Mouse (Mus musculus) megakaryocyte, embryonic 14.5 days (primary cell): ENCODE results near the gene Pllp. TPM values are rescaled to one million over a fixed set of nuclear protein-coding genes. Genes with fewer than 3 reads are reported as not detected.

ENCODE experiments used
- H3K27me3 ChIP-seq: replicated peaks from 2 replicates; pipeline ENCODE3; 2012; ENCODE audit warnings: inconsistent platforms
- H3K36me3 ChIP-seq: replicated peaks from 2 replicates; pipeline ENCODE3; 2012; ENCODE audit warnings: low read length, inconsistent platforms, mixed read lengths
- H3K4me1 ChIP-seq: 2 replicates; pipeline ENCODE4 v1.6.1; 2012; ENCODE audit warnings: inconsistent platforms
- H3K4me3 ChIP-seq: replicated peaks from 2 replicates; pipeline ENCODE3; 2012; ENCODE audit warnings: moderate library complexity, mild to moderate bottlenecking, inconsistent platforms
- H3K9me3 ChIP-seq: 2 replicates; pipeline ENCODE4 v1.6.1; 2012; ENCODE audit warnings: inconsistent platforms
- FLI1 ChIP-seq: IDR thresholded peaks from 2 replicates; pipeline ENCODE4 v1.6.1; 2012; ENCODE audit warnings: low read length, inconsistent platforms, mixed read lengths
- GATA1 ChIP-seq: IDR thresholded peaks from 3 replicates; pipeline ENCODE4 v1.6.1; 2012; ENCODE audit warnings: mixed read lengths, low read length, inconsistent platforms, borderline replicate concordance
- polyA plus RNA-seq: library from polyadenylated mRNA; stranded (reverse); fragments of >175 nt; gene quantifications from 2 replicates; pipeline ENCODE4 v1.2.3, GENCODE M21; 2012; ENCODE audit warnings: low replicate concordance; ENCODE audit not compliant: insufficient read depth

Gene Pllp
- polyA plus RNA-seq, 1 experiment = not detected

DNA sequence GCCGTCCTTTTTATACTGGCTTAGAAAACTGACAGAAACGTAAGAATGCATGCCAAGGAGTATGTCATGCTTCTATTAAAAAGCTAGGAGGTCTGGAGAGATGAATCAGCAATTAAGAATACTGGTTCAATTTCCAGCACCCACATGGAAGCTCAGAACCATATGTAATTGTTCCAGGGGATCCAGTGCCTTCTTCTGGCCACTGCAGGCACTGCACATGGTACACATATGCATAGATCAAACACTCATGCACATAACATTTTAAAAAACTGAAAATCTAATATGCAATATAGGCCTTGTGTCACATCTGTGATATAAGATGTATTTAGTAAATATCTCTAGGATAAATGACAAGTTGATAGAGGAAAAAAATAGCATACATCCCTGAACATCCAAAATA lies 38.0 kb downstream of the Pllp start:
- Histone ChIP-seq H3K36me3 (peaks cover 76% of the 10 kb centered on the region), H3K27me3 (no peaks in the 10 kb centered on the region)
- TF ChIP-seq GATA1 = no peak
- no peak for TF ChIP-seq FLI1

DNA sequence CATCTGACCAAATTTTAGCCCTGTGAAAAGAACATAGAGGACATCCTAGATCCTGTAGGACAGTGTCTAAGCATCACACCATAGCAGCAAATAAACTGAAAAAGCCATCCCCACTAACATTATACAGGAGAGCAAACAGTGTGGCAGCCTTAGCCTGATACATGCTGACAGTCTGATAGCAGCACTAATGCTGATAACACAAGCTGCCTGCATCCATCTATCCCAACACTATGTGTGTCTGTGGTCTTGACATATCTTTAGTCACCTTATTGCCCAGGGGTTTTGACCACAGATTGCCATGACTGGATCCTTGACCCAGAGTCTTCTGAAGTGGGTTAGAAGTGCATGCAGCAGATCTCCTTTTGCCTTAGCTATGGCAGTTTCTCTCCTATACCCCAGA lies 41.1 kb downstream of the Pllp start:
- no peak overlapping the region for H3K4me3 ChIP-seq
- H3K4me1 ChIP-seq = peaks cover 5% of the 10 kb centered on the region; the same call in 1 of the 2 replicates
- TF ChIP-seq FLI1 = no peak
- no peak for TF ChIP-seq GATA1
- H3K36me3 ChIP-seq = peaks cover 87% of the 10 kb centered on the region
- H3K9me3 ChIP-seq = no peaks in the 10 kb centered on the region
- no peaks in the 10 kb centered on the region for H3K27me3 ChIP-seq

More for the DNA sequence above, 38.0 kb downstream of the Pllp start:
- peaks cover 5% of the 10 kb centered on the region; the same call in 1 of the 2 replicates for H3K4me1 ChIP-seq
- no peaks in the 10 kb centered on the region for H3K9me3 ChIP-seq
- no peak overlapping the region for H3K4me3 ChIP-seq

DNA sequence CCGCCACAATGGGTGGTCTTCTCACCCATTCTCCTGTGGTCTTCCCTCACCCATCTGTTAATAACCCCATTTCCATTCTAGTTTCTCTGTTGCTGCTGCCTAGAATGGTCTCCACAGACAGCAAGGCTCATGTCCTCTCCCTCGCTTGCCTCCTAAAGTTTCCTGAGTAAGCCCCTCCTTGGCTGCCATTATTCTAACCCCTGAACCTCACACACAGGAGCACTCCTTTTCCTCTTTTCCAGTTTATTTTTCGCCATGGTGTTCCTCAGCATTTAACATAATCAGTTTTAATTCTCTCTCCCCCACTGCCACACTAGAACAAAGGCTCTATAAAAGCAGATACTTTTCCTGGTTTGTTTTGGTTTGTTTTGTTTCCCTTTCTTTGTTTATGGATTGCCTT lies 43.1 kb downstream of the Pllp start:
- no peak for TF ChIP-seq GATA1
- Histone ChIP-seq H3K4me3 (no peak overlapping the region), H3K27me3 (no peaks in the 10 kb centered on the region), H3K4me1 (peaks cover 14% of the 10 kb centered on the region; the same call in 1 of the 2 replicates), H3K9me3 (no peaks in the 10 kb centered on the region), H3K36me3 (peaks cover 85% of the 10 kb centered on the region)

DNA sequence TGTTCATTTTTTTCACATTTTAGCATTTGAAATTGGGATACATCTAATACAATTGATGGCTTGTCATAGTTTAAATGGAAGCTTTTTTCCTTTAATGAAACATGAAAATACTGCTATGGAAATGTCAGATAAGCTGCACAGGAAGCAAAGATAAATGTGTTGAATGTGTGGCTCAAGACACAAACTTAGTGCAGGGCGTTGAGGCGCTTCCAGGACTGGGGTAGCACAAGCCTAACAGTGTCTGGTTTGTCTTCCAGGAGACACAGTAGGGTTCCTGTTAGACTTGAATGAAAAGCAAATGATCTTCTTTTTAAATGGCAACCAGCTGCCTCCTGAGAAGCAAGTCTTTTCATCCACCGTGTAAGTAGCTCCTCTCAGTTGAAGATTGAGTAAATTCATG lies 46.6 kb downstream of the Pllp start:
- TF ChIP-seq FLI1 (no peak), GATA1 (no peak)
- Histone ChIP-seq H3K36me3 (peaks cover 90% of the 10 kb centered on the region), H3K4me3 (no peak overlapping the region), H3K4me1 (peaks cover 28% of the 10 kb centered on the region), H3K9me3 (0 out of 2 replicates have a peak, but pooled peaks cover 3% of the 10 kb centered on the region), H3K27me3 (no peaks in the 10 kb centered on the region)

DNA sequence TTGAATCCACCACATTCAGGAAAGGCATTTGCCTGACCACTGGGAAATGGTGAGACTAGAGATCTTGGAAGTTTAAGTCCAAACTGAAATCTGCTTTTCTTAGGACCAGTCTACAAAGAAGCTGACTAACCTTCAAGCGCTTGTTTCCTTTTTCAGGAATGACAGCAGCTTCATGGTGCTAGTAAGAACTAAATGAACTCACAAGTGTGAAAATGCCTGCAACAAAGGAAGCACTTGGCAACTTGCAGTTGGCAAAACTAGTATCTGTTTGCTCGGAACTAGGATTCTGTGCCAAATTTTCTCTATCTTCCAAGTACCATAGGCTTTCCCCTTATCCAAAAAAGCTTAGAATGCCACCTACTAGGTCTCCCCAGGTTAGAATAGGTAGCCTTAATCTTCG lies 49.9 kb downstream of the Pllp start:
- TF ChIP-seq GATA1 = no peak
- no peak for TF ChIP-seq FLI1
- Histone ChIP-seq H3K9me3 (0 out of 2 replicates have a peak, but pooled peaks cover 3% of the 10 kb centered on the region), H3K27me3 (no peaks in the 10 kb centered on the region), H3K4me3 (no peak overlapping the region), H3K36me3 (peaks cover 93% of the 10 kb centered on the region), H3K4me1 (peaks cover 44% of the 10 kb centered on the region)

DNA sequence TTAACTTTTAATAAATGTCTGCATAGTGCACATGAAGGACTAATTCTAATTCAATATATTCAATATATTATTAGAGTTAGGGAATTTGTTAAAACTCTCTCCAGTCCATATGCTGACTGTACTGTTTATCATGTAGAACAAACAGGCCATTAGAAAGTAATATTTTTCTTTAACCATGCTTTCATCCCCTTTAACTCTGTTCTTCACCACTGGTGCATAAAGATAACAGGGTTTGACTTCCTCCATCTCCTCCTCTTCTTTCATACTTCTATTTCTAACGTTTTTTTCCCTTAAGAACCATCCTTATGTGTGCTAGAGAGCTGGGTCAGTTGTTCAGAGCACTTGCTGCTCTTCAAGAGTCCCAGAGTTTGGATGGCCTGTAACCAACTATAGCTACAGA lies 50.9 kb downstream of the Pllp start:
- Histone ChIP-seq H3K36me3 (peaks cover 95% of the 10 kb centered on the region), H3K9me3 (0 out of 2 replicates have a peak, but pooled peaks cover 3% of the 10 kb centered on the region), H3K4me1 (peaks cover 44% of the 10 kb centered on the region), H3K27me3 (no peaks in the 10 kb centered on the region), H3K4me3 (no peak overlapping the region)
- TF ChIP-seq GATA1 (no peak), FLI1 (no peak)

DNA sequence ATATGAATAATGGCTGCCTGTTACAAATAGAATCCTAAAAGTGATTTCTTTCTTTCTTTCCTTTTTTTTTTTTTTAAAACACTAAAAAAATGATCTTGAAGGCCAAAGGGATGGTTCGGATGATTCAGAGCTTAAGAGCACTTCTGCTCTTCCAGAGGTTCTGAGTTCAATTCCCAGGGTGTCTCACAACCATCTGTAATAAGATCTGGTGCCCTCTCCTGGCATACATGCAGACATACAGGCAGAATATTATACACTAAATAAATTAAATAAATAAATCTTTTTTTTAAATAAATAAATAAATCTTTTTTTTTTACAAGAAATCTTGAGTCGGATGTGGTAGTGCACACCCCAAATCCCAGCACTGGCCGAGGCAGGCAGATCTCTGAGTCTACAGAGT lies 54.1 kb downstream of the Pllp start:
- H3K36me3 ChIP-seq = peaks cover 100% of the 10 kb centered on the region
- no peak for TF ChIP-seq FLI1
- 0 out of 2 replicates have a peak, but pooled peaks cover under 1% of the 10 kb centered on the region for H3K9me3 ChIP-seq
- peaks cover 39% of the 10 kb centered on the region for H3K4me1 ChIP-seq
- H3K4me3 ChIP-seq = no peak overlapping the region
- no peaks in the 10 kb centered on the region for H3K27me3 ChIP-seq

DNA sequence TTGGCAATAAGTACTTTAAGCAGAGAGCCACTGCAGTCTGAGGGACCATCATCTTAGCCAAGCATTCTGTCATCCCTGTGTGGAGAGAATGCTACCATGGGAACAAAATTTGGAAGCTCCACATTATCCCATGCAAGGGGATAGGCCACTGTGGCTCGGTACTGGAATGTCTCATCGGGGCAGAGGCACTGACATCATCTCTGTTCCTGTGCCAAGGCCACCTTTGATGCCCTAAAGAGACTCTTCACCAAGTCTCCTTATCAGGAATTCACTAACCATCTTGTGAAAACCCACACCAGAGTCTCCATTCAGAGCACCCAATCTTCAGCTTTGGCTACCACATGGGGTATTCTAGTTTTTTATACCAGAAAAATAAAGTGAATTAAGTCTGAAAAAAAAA lies 54.9 kb downstream of the Pllp start:
- Histone ChIP-seq H3K4me3 (no peak overlapping the region), H3K27me3 (no peaks in the 10 kb centered on the region), H3K9me3 (no peaks in the 10 kb centered on the region), H3K4me1 (peaks cover 42% of the 10 kb centered on the region), H3K36me3 (peaks cover 100% of the 10 kb centered on the region)
- no peak for TF ChIP-seq FLI1
- no peak for TF ChIP-seq GATA1

DNA sequence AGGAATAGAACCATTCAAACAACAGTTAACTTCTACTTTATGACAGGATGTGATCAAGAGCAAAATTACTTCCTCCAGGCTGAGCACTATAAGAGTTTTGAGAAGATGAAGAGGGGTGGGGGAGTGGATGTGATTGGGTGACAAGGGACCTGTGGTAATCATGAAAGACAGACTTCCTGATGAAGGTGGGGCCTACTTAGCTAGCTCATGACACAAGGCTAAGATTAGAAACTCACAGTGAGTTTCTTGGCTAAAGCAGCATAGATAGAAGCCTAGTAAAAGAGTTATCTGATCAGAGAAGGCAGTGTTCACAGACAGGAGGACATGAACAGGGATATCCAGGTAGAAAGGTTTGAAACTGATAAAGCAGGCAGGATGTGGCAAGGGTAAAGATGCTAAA lies 61.9 kb downstream of the Pllp start:
- TF ChIP-seq GATA1 (peak; percentile 33; the same call in 1 of the 3 replicates), FLI1 (no peak)
- H3K27me3 ChIP-seq = no peaks in the 10 kb centered on the region

DNA sequence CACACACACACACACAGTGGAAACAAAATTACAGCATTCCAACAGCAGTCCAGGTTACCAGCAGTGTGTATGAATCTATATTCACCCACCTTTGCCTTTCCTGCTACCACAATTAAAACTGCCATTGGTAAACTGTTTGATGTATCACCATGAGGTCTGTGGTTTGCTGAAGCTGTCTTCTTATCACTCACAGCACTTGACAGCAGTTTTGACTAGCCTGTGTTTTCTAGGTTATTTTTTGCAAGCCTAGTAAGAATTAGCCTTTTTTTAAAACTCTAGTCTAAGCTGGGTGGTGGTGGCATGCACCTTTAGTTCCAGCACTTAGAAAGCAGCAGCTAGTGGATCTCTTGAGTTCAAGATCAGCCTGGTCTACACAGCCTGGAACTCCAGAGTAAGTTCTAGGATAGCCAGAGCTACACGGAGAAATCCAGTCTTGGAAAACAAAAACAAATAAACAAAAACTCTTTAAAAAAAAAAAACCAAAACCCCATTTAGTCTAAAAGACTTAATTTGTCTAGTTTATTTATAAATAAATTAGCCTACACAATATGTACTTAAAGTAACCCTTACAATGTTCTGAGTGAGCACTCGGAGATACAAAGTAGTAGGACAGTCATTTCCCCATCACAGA lies 62.4 kb downstream of the Pllp start:
- H3K9me3 ChIP-seq = no peaks in the 10 kb centered on the region
- TF ChIP-seq GATA1 (no peak), FLI1 (no peak)
- H3K4me3 ChIP-seq = peak overlapping the region; percentile 23
- no peaks in the 10 kb centered on the region for H3K27me3 ChIP-seq
- peaks cover 47% of the 10 kb centered on the region for H3K4me1 ChIP-seq
- H3K36me3 ChIP-seq = peaks cover 96% of the 10 kb centered on the region

More for the DNA sequence above, 61.9 kb downstream of the Pllp start:
- Histone ChIP-seq H3K4me3 (peak overlapping the region; percentile 1), H3K9me3 (no peaks in the 10 kb centered on the region), H3K36me3 (peaks cover 96% of the 10 kb centered on the region), H3K4me1 (peaks cover 47% of the 10 kb centered on the region)

Other genes starting within 250 kb of the Pllp start
- 11.4 and 13.6 TPM in 2 replicates for gene Cpne2, start 163.3 kb downstream of the Pllp start, polyA plus RNA-seq
- gene Rspry1, start 94.3 kb downstream of the Pllp start, polyA plus RNA-seq = 0.56 and 3.4 TPM in 2 replicates
- 11.1 and 44.5 TPM in 2 replicates for gene Fam192a, start 94.3 kb downstream of the Pllp start, polyA plus RNA-seq
- gene Arl2bp, start 29.7 kb downstream of the Pllp start, polyA plus RNA-seq = 13.7 and 16.1 TPM in 2 replicates
- 0.30 TPM in 1 of 2 replicates, not detected in the other for gene Ccl22, start 49.3 kb upstream of the Pllp start, polyA plus RNA-seq
- 0.44 TPM in 1 of 2 replicates, not detected in the other for gene Cx3cl1, start 75.7 kb upstream of the Pllp start, polyA plus RNA-seq
- not detected in 2 replicates for gene Ccl17, start 114.2 kb upstream of the Pllp start, polyA plus RNA-seq
- 62.7 and 175 TPM in 2 replicates for gene Coq9, start 142.0 kb upstream of the Pllp start, polyA plus RNA-seq
- gene Ciapin1, start 142.1 kb upstream of the Pllp start, polyA plus RNA-seq = 404 and 666 TPM in 2 replicates
- gene Polr2c, start 161.2 kb upstream of the Pllp start, polyA plus RNA-seq = 15.3 and 21.3 TPM in 2 replicates
- gene Dok4, start 180.1 kb upstream of the Pllp start, polyA plus RNA-seq = 0.81 and 1.1 TPM in 2 replicates
- 0.73 and 1.4 TPM in 2 replicates for gene Ccdc102a, start 221.8 kb upstream of the Pllp start, polyA plus RNA-seq
- gene Adgrg5, start 227.4 kb upstream of the Pllp start, polyA plus RNA-seq = 1.2 and 1.8 TPM in 2 replicates